In genomic region chr4:5379215-5379614, GRCm38 (mm10) we compare ENCODE assay signal across 26 mouse cellular contexts.
DNase-seq lines count a peak whose midpoint lies in the region; ATAC-seq and TF ChIP-seq lines count a peak whose summit lies in the region.
"Had no signal": no experiment of that assay in that cellular context is flagged by ENCODE, and none has a peak within 500 bp of the region (broad histone marks: within the 10 kb centered on the region; RNA-seq: fewer than 3 reads in every experiment).

No protein-coding gene starts in this region.

- DNase-seq in stomach, postnatal 0 days (ENCODE audit: low spot score) = no peak
- peak; percentile 2 for DNase-seq in embryo, embryonic 9.5 days (ENCODE audit: extremely low spot score)
- DNase-seq in MN1 (ENCODE audit: low spot score) = no peak
- DNase-seq in cerebellum, postnatal 10 days = no peak
- DNase-seq: adrenal gland, adult 8-10 months; cerebellum, adult 9-10 months; gastrocnemius, postnatal 10 days; heart, postnatal 14 days; kidney, adult 2 months; kidney, postnatal 4 days; liver, postnatal 0 days; lung, postnatal 10 days; right cerebral cortex, postnatal 25 days; thymus, adult 18-20 months; thymus, postnatal 25 days had no signal

- H3K36me3 ChIP-seq in stomach, embryonic 14.5 days (ENCODE audit: control insufficient read depth, insufficient read depth, low read length) = no peaks in the 10 kb centered on the region
- no peaks in the 10 kb centered on the region for H3K36me3 ChIP-seq in stomach, postnatal 0 days (ENCODE audit: control insufficient read depth, insufficient read depth, low read length)
- no peaks in the 10 kb centered on the region for H3K36me3 ChIP-seq in intestine, embryonic 16.5 days (ENCODE audit: control insufficient read depth, insufficient read depth, low read length)
- H3K36me3 ChIP-seq: embryonic facial prominence, embryonic 13.5 days; hindbrain, embryonic 10.5 days; liver, embryonic 12.5 days had no signal

- peak; percentile 33; the same call in 1 of the 2 replicates for ATAC-seq in stomach, embryonic 14.5 days (ENCODE audit: insufficient number of reproducible peaks, insufficient read depth, low FRiP score, low read depth)
- ATAC-seq in stomach, postnatal 0 days (ENCODE audit: low FRiP score, low TSS enrichment) = no peak
- peak; percentile 40; the same call in 1 of the 2 replicates for ATAC-seq in intestine, embryonic 16.5 days
- ATAC-seq in megakaryocyte progenitor cell, adult 5-6 weeks (replicated peaks; ENCODE audit: poor library complexity) = no peak
- ATAC-seq: CD4-positive, CD25-positive, alpha-beta regulatory T cell, adult 4 months; forebrain, embryonic 13.5 days; hindbrain, embryonic 16.5 days; liver, embryonic 12.5 days; liver, postnatal 0 days; midbrain, embryonic 16.5 days had no signal

- H3K4me3 ChIP-seq in stomach, embryonic 14.5 days (ENCODE audit: low read depth, low read length) = no peak overlapping the region
- H3K4me3 ChIP-seq in stomach, postnatal 0 days (ENCODE audit: low read depth, low read length) = no peak overlapping the region
- H3K4me3 ChIP-seq in intestine, embryonic 16.5 days (ENCODE audit: low read length) = no peak overlapping the region
- H3K4me3 ChIP-seq: embryonic facial prominence, embryonic 13.5 days; forebrain, embryonic 13.5 days; hindbrain, embryonic 10.5 days; liver, embryonic 12.5 days had no signal

- no peak for TF ChIP-seq CTCF in stomach, postnatal 0 days (IDR thresholded peaks at IDR 0.05; ENCODE audit: low read depth)

- 28% methylated on average over 1 of the region's 1 CpGs for WGBS in stomach, embryonic 14.5 days
- WGBS in stomach, postnatal 0 days = 53% methylated on average over 1 of the region's 1 CpGs
- WGBS in intestine, embryonic 16.5 days = 42% methylated on average over 1 of the region's 1 CpGs

- H3K27me3 ChIP-seq in stomach, embryonic 14.5 days (ENCODE audit: control insufficient read depth, insufficient read depth, low read length) = no peaks in the 10 kb centered on the region
- no peaks in the 10 kb centered on the region for H3K27me3 ChIP-seq in stomach, postnatal 0 days (ENCODE audit: control insufficient read depth, insufficient read depth, low read length)
- H3K27me3 ChIP-seq in intestine, embryonic 16.5 days (replicated peaks; ENCODE audit: control insufficient read depth, insufficient read depth, low read length) = no peaks in the 10 kb centered on the region
- H3K27me3 ChIP-seq: embryonic facial prominence, embryonic 13.5 days; forebrain, embryonic 13.5 days; liver, embryonic 12.5 days had no signal

- no peak overlapping the region for H3K9ac ChIP-seq in stomach, embryonic 14.5 days (replicated peaks; ENCODE audit: low read depth, low read length)
- no peak overlapping the region for H3K9ac ChIP-seq in stomach, postnatal 0 days (ENCODE audit: low read length)
- no peak overlapping the region for H3K9ac ChIP-seq in intestine, embryonic 16.5 days (ENCODE audit: low read depth, low read length)
- H3K9ac ChIP-seq: embryonic facial prominence, embryonic 13.5 days; forebrain, embryonic 13.5 days; liver, embryonic 12.5 days; liver, postnatal 0 days had no signal

- peak overlapping the region; percentile 48; the same call in 1 of the 2 replicates for H3K27ac ChIP-seq in stomach, embryonic 14.5 days (ENCODE audit: low read length)
- no peak overlapping the region for H3K27ac ChIP-seq in stomach, postnatal 0 days (replicated peaks)
- H3K27ac ChIP-seq in intestine, embryonic 16.5 days (ENCODE audit: low read length) = 0 out of 2 replicates have a peak overlapping the region, but pooled peaks have one; percentile 4
- H3K27ac ChIP-seq: embryonic facial prominence, embryonic 13.5 days; forebrain, embryonic 13.5 days; hindbrain, embryonic 10.5 days; liver, embryonic 12.5 days had no signal

- TF ChIP-seq EP300 in stomach, postnatal 0 days (optimal IDR thresholded peaks at IDR 0.05) = no peak

- H3K4me2 ChIP-seq in stomach, embryonic 14.5 days (replicated peaks; ENCODE audit: low read depth, low read length) = no peak overlapping the region
- no peak overlapping the region for H3K4me2 ChIP-seq in stomach, postnatal 0 days (replicated peaks; ENCODE audit: low read depth)
- H3K4me2 ChIP-seq in intestine, embryonic 16.5 days (ENCODE audit: low read depth, low read length) = no peak overlapping the region
- H3K4me2 ChIP-seq: embryonic facial prominence, embryonic 13.5 days; forebrain, embryonic 13.5 days; liver, embryonic 12.5 days; midbrain, embryonic 11.5 days had no signal

- H3K4me1 ChIP-seq in stomach, embryonic 14.5 days (ENCODE audit: control insufficient read depth, insufficient read depth, low read length) = no peaks in the 10 kb centered on the region
- no peaks in the 10 kb centered on the region for H3K4me1 ChIP-seq in stomach, postnatal 0 days (replicated peaks; ENCODE audit: control insufficient read depth, insufficient read depth)
- no peaks in the 10 kb centered on the region for H3K4me1 ChIP-seq in intestine, embryonic 16.5 days (ENCODE audit: control insufficient read depth, insufficient read depth, low read length)
- H3K4me1 ChIP-seq: embryonic facial prominence, embryonic 13.5 days; forebrain, embryonic 13.5 days; hindbrain, embryonic 10.5 days; liver, embryonic 12.5 days had no signal

- H3K9me3 ChIP-seq in stomach, embryonic 14.5 days (ENCODE audit: control insufficient read depth, low read depth, low read length) = no peaks in the 10 kb centered on the region
- H3K9me3 ChIP-seq in stomach, postnatal 0 days (ENCODE audit: control insufficient read depth, low read length) = no peaks in the 10 kb centered on the region
- H3K9me3 ChIP-seq in intestine, embryonic 16.5 days (ENCODE audit: control insufficient read depth, low read length) = no peaks in the 10 kb centered on the region
- H3K9me3 ChIP-seq: embryonic facial prominence, embryonic 13.5 days; forebrain, embryonic 13.5 days; hindbrain, embryonic 10.5 days; liver, embryonic 12.5 days had no signal

Comparison
In these comparisons a context has a peak if more than half of its experiments do, and no peak if none do; other contexts are left out.
1. ATAC-seq: peak in stomach, embryonic 14.5 days (single experiment) and intestine, embryonic 16.5 days (single experiment); none in stomach, postnatal 0 days (single experiment) and megakaryocyte progenitor cell, adult 5-6 weeks (single experiment).